Mouse (Mus musculus) myocyte (in vitro differentiated cells): ENCODE data around the gene Cers4. TPM values are rescaled to one million over a fixed set of nuclear protein-coding genes. Genes with fewer than 3 reads are reported as not detected.

ENCODE experiments used
- H3K27me3 ChIP-seq: one replicate; pipeline ENCODE4 v1.6.1; 2011; ENCODE audit not compliant: control insufficient read depth, insufficient read depth, insufficient read length
- H3K36me3 ChIP-seq: one replicate; pipeline ENCODE4 v1.6.1; 2011; ENCODE audit not compliant: control insufficient read depth, insufficient read depth
- H3K4me2 ChIP-seq: one replicate; pipeline ENCODE4 v1.6.1; 2011; ENCODE audit warnings: low read depth, control low read depth
- H3K4me3 ChIP-seq: one replicate; pipeline ENCODE4 v1.5.1; 2011; ENCODE audit warnings: mild to moderate bottlenecking, control low read depth, moderate library complexity
- H3K79me2 ChIP-seq: one replicate; pipeline ENCODE4 v1.6.1; 2011; ENCODE audit not compliant: control insufficient read depth, insufficient read depth
- H3ac ChIP-seq: one replicate; pipeline ENCODE4 v1.6.1; 2011; ENCODE audit not compliant: control insufficient read depth, insufficient read length
- CEBPB ChIP-seq: IDR thresholded peaks from 2 replicates; pipeline ENCODE4 v1.6.1; 2011; ENCODE audit warnings: mild to moderate bottlenecking, moderate library complexity; ENCODE audit not compliant: poor library complexity, insufficient read depth, severe bottlenecking
- E2F4 ChIP-seq: IDR thresholded peaks from one replicate; pipeline ENCODE4 v1.6.1; 2011; ENCODE audit warnings: mild to moderate bottlenecking, control low read depth, moderate library complexity; ENCODE audit not compliant: insufficient read depth
- MAX ChIP-seq: IDR thresholded peaks from one replicate; pipeline ENCODE4 v1.6.1; 2011; ENCODE audit warnings: low read depth, mild to moderate bottlenecking, control low read depth
- MYOD1 ChIP-seq, 3 experiments: IDR thresholded peaks; one replicate each; pipeline ENCODE4 v1.6.1; 2011; ENCODE audit warnings: control low read depth in 2 of 3, low read depth in 2 of 3, mild to moderate bottlenecking in 2 of 3, moderate library complexity in 1 of 3; ENCODE audit not compliant: insufficient read length in 2 of 3, control insufficient read depth in 1 of 3
- MYOG ChIP-seq, 3 experiments: IDR thresholded peaks; one replicate each; pipeline ENCODE4 v1.6.1; 2011; ENCODE audit warnings: control low read depth in 2 of 3, low read depth in 2 of 3, mild to moderate bottlenecking in 2 of 3; ENCODE audit not compliant: insufficient read length in 2 of 3, control insufficient read depth in 1 of 3, insufficient read depth in 1 of 3
- POLR2A ChIP-seq: IDR thresholded peaks from one replicate; pipeline ENCODE4 v1.6.1; 2011; ENCODE audit warnings: low read depth, mild to moderate bottlenecking, control low read depth, moderate library complexity; ENCODE audit not compliant: insufficient read length
- POLR2AphosphoS2 ChIP-seq: IDR thresholded peaks from one replicate; pipeline ENCODE4 v1.6.1; 2011; ENCODE audit warnings: low read depth, control low read depth; ENCODE audit not compliant: insufficient read length
- REST ChIP-seq: IDR thresholded peaks from one replicate; pipeline ENCODE4 v1.6.1; 2011; ENCODE audit warnings: mild to moderate bottlenecking, control low read depth, moderate library complexity; ENCODE audit not compliant: insufficient read depth, insufficient read length
- SRF ChIP-seq: IDR thresholded peaks from one replicate; pipeline ENCODE4 v1.6.1; 2011; ENCODE audit warnings: low read depth; ENCODE audit not compliant: control insufficient read depth, insufficient read length
- TCF12 ChIP-seq: IDR thresholded peaks from one replicate; pipeline ENCODE4 v1.6.1; 2011; ENCODE audit warnings: mild to moderate bottlenecking, control low read depth; ENCODE audit not compliant: poor library complexity, insufficient read depth, severe bottlenecking
- TCF3 ChIP-seq: IDR thresholded peaks from one replicate; pipeline ENCODE4 v1.6.1; 2011; ENCODE audit warnings: low read depth, control low read depth; ENCODE audit not compliant: insufficient read length
- USF1 ChIP-seq: IDR thresholded peaks from one replicate; pipeline ENCODE4 v1.6.1; 2011; ENCODE audit warnings: low read depth, mild to moderate bottlenecking, control low read depth, moderate library complexity
- polyA plus RNA-seq: library from polyadenylated mRNA; unstranded; fragments of >200 nt; fragmentation: generic; extraction: Trizol; gene quantifications from one replicate; pipeline ENCODE4 v1.2.1, GENCODE M21; 2012; ENCODE audit warnings: missing spikeins

Cers4 gene
- polyA plus RNA-seq, 1 experiment = 0.07 TPM

GRCm38 (mm10) chr8:4495976-4496375, 3.1 kb downstream of the Cers4 start:
- Histone ChIP-seq H3K27me3 (no peaks in the 10 kb centered on the region), H3K4me2 (no peak overlapping the region), H3K36me3 (no peaks in the 10 kb centered on the region), H3ac (no peak overlapping the region), H3K4me3 (no peak overlapping the region), H3K79me2 (no peaks in the 10 kb centered on the region)
- TF ChIP-seq TCF12 (no peak), POLR2AphosphoS2 (no peak), SRF (no peak), POLR2A (no peak), MYOD1 (IDR thresholded peaks at IDR 0.05; ENCODE audit: control insufficient read depth in 1 of 3, insufficient read length in 2 of 3, low read depth in 2 of 3) (no peak), USF1 (no peak), TCF3 (no peak), REST (no peak), MYOG (IDR thresholded peaks at IDR 0.05; ENCODE audit: control insufficient read depth in 1 of 3, insufficient read depth in 1 of 3, insufficient read length in 2 of 3, low read depth in 2 of 3) (no peak), E2F4 (no peak), MAX (no peak), CEBPB (no peak)

GRCm38 (mm10) chr8:4497610-4498009, 4.8 kb downstream of the Cers4 start:
- no peak overlapping the region for H3ac ChIP-seq
- H3K36me3 ChIP-seq = no peaks in the 10 kb centered on the region
- no peak overlapping the region for H3K4me2 ChIP-seq
- H3K27me3 ChIP-seq = no peaks in the 10 kb centered on the region
- no peak overlapping the region for H3K4me3 ChIP-seq
- H3K79me2 ChIP-seq = no peaks in the 10 kb centered on the region
- no peak for TF ChIP-seq POLR2AphosphoS2
- no peak for TF ChIP-seq TCF3
- TF ChIP-seq TCF12 = no peak
- no peak for TF ChIP-seq E2F4
- no peak for TF ChIP-seq CEBPB
- no peak for TF ChIP-seq POLR2A
- no peak for TF ChIP-seq MAX
- no peak for TF ChIP-seq MYOG (IDR thresholded peaks at IDR 0.05; ENCODE audit: control insufficient read depth in 1 of 3, insufficient read depth in 1 of 3, insufficient read length in 2 of 3, low read depth in 2 of 3)
- TF ChIP-seq USF1 = no peak
- TF ChIP-seq SRF = no peak
- TF ChIP-seq REST = no peak
- TF ChIP-seq MYOD1 (IDR thresholded peaks at IDR 0.05; ENCODE audit: control insufficient read depth in 1 of 3, insufficient read length in 2 of 3, low read depth in 2 of 3) = no peak

GRCm38 (mm10) chr8:4505364-4505763, 12.5 kb downstream of the Cers4 start:
- no peak overlapping the region for H3ac ChIP-seq
- no peaks in the 10 kb centered on the region for H3K79me2 ChIP-seq
- H3K4me3 ChIP-seq = no peak overlapping the region
- no peaks in the 10 kb centered on the region for H3K27me3 ChIP-seq
- no peaks in the 10 kb centered on the region for H3K36me3 ChIP-seq
- TF ChIP-seq POLR2AphosphoS2 (no peak), CEBPB (no peak), POLR2A (no peak), TCF12 (no peak), SRF (no peak), E2F4 (no peak), MAX (no peak), MYOD1 (IDR thresholded peaks at IDR 0.05; ENCODE audit: control insufficient read depth in 1 of 3, insufficient read length in 2 of 3, low read depth in 2 of 3) (no peak), USF1 (no peak), TCF3 (no peak), REST (no peak), MYOG (IDR thresholded peaks at IDR 0.05; ENCODE audit: control insufficient read depth in 1 of 3, insufficient read depth in 1 of 3, insufficient read length in 2 of 3, low read depth in 2 of 3) (no peak)
- no peak overlapping the region for H3K4me2 ChIP-seq

GRCm38 (mm10) chr8:4507527-4507926, 14.7 kb downstream of the Cers4 start:
- no peaks in the 10 kb centered on the region for H3K79me2 ChIP-seq
- H3K4me2 ChIP-seq = no peak overlapping the region
- no peaks in the 10 kb centered on the region for H3K27me3 ChIP-seq
- no peak overlapping the region for H3K4me3 ChIP-seq
- no peaks in the 10 kb centered on the region for H3K36me3 ChIP-seq
- no peak overlapping the region for H3ac ChIP-seq
- TF ChIP-seq TCF12 = no peak
- no peak for TF ChIP-seq MYOG (IDR thresholded peaks at IDR 0.05; ENCODE audit: control insufficient read depth in 1 of 3, insufficient read depth in 1 of 3, insufficient read length in 2 of 3, low read depth in 2 of 3)
- no peak for TF ChIP-seq E2F4
- no peak for TF ChIP-seq REST
- no peak for TF ChIP-seq SRF
- no peak for TF ChIP-seq TCF3
- TF ChIP-seq CEBPB = no peak
- no peak for TF ChIP-seq POLR2AphosphoS2
- TF ChIP-seq POLR2A = no peak
- TF ChIP-seq MAX = no peak
- TF ChIP-seq USF1 = no peak
- TF ChIP-seq MYOD1 (IDR thresholded peaks at IDR 0.05; ENCODE audit: control insufficient read depth in 1 of 3, insufficient read length in 2 of 3, low read depth in 2 of 3) = no peak

GRCm38 (mm10) chr8:4510824-4511223, 18.0 kb downstream of the Cers4 start:
- no peak overlapping the region for H3K4me2 ChIP-seq
- TF ChIP-seq TCF12 (no peak), REST (no peak), SRF (no peak), E2F4 (no peak)

More at GRCm38 (mm10) chr8:4510824-4511223, 18.0 kb downstream of the Cers4 start:
- Histone ChIP-seq H3K36me3 (no peaks in the 10 kb centered on the region), H3ac (no peak overlapping the region), H3K27me3 (no peaks in the 10 kb centered on the region), H3K4me3 (no peak overlapping the region), H3K79me2 (no peaks in the 10 kb centered on the region)
